Mouse (Mus musculus) small intestine, adult 2 months (tissue): ENCODE results near the gene Cxcl3. TPM values are rescaled to one million over a fixed set of nuclear protein-coding genes. Genes with fewer than 3 reads are reported as not detected.

Experiments used
- H3K27ac ChIP-seq: fragments of 200-500 bp; 2 replicates; pipeline ENCODE4 v1.5.1; 2012; ENCODE audit warnings: low read depth, low read length, control low read depth, inconsistent platforms; ENCODE audit not compliant: insufficient read depth
- H3K27me3 ChIP-seq: fragments of 200-500 bp; 2 replicates; pipeline ENCODE4 v1.6.1; 2012; ENCODE audit warnings: mild to moderate bottlenecking, moderate library complexity, low read length, inconsistent platforms; ENCODE audit not compliant: control insufficient read depth, insufficient read depth
- H3K36me3 ChIP-seq: fragments of 200-500 bp; 2 replicates; pipeline ENCODE4 v1.6.1; 2012; ENCODE audit warnings: mild to moderate bottlenecking, low read length, control low read depth, inconsistent platforms; ENCODE audit not compliant: control insufficient read depth, insufficient read depth
- H3K4me1 ChIP-seq: fragments of 200-500 bp; 2 replicates; pipeline ENCODE4 v1.6.1; 2012; ENCODE audit warnings: low read length, inconsistent platforms, mixed read lengths; ENCODE audit not compliant: control insufficient read depth, insufficient read depth, insufficient read length
- H3K4me3 ChIP-seq: fragments of 200-500 bp; 2 replicates; pipeline ENCODE4 v1.5.1; 2012; ENCODE audit warnings: low read depth, mild to moderate bottlenecking, control low read depth, inconsistent platforms, low read length, moderate library complexity
- CTCF ChIP-seq: fragments of 200-500 bp; IDR thresholded peaks from 2 replicates; pipeline ENCODE4 v1.5.1; 2012; ENCODE audit warnings: low read depth, mild to moderate bottlenecking, control low read depth, inconsistent platforms, low read length, moderate library complexity, mixed read lengths; ENCODE audit not compliant: insufficient replicate concordance, insufficient read length; ENCODE audit errors: extremely low read depth
- POLR2A ChIP-seq: fragments of 200-500 bp; IDR thresholded peaks from 2 replicates; pipeline ENCODE4 v1.6.1; 2012; ENCODE audit warnings: low read depth, mild to moderate bottlenecking, control low read depth, inconsistent platforms, low read length, moderate library complexity
- WGBS: fragments of 180-500 bp; shearing (Covaris S2); methylation state at CpG from one replicate; pipeline ENCODE4 v1.1.7; 2018; 5-methylcytosine and 5-hydroxymethylcytosine counted together
- polyA plus RNA-seq: library from polyadenylated mRNA; depleted of rRNA; stranded (reverse); fragments of >200 nt; gene quantifications from 2 replicates; pipeline ENCODE4 v1.2.3, GENCODE M21; 2012; rRNA removed

The Cxcl3 gene
- polyA plus RNA-seq, result 0.39 and 2.9 TPM in 2 replicates

GRCm38 (mm10) chr5:90785659-90786588 is at the start of gene Cxcl3:
Gene Cxcl3, plus strand, starts transcription at chr5:90786103.
- H3K4me1 ChIP-seq, result peaks cover 4% of the 10 kb centered on the region; the same call in 1 of the 2 replicates
- H3K4me3 ChIP-seq, result peak within 1 kb of the TSS; percentile 39
- WGBS, result 18% methylated on average over 26 of the region's 26 CpGs

GRCm38 (mm10) chr5:90742029-90742428 is 43.9 kb upstream of the Cxcl3 start:
- 45% methylated on average over 4 of the region's 4 CpGs for WGBS
- H3K4me1 ChIP-seq, result no peaks in the 10 kb centered on the region
- TF ChIP-seq POLR2A, result no peak
- TF ChIP-seq CTCF, result no peak

More at GRCm38 (mm10) chr5:90785659-90786588, at the start of gene Cxcl3:
- no peaks in the 10 kb centered on the region for H3K36me3 ChIP-seq
- no peak for TF ChIP-seq POLR2A
- peak; percentile 32; the same call in 1 of the 2 replicates for TF ChIP-seq CTCF
- no peak within 1 kb of the TSS for H3K27ac ChIP-seq
- H3K27me3 ChIP-seq, result no peaks in the 10 kb centered on the region; the same call in 1 of the 2 replicates

GRCm38 (mm10) chr5:90753934-90754333 is 32.0 kb upstream of the Cxcl3 start:
- peaks cover 2% of the 10 kb centered on the region; the same call in 1 of the 2 replicates for H3K4me1 ChIP-seq
- no peak for TF ChIP-seq POLR2A
- 93% methylated on average over 1 of the region's 1 CpGs for WGBS
- H3K4me3 ChIP-seq, result no peak overlapping the region
- no peak overlapping the region for H3K27ac ChIP-seq
- H3K27me3 ChIP-seq, result no peaks in the 10 kb centered on the region
- H3K36me3 ChIP-seq, result no peaks in the 10 kb centered on the region

More at GRCm38 (mm10) chr5:90742029-90742428, 43.9 kb upstream of the Cxcl3 start:
- Histone ChIP-seq H3K27me3 (no peaks in the 10 kb centered on the region), H3K27ac (no peak overlapping the region), H3K4me3 (no peak overlapping the region), H3K36me3 (no peaks in the 10 kb centered on the region)

GRCm38 (mm10) chr5:90758020-90758605 is 27.8 kb upstream of the Cxcl3 start:
- no peaks in the 10 kb centered on the region for H3K27me3 ChIP-seq
- peaks cover 8% of the 10 kb centered on the region for H3K4me1 ChIP-seq
- H3K4me3 ChIP-seq, result no peak overlapping the region
- H3K27ac ChIP-seq, result no peak overlapping the region
- 33% methylated on average over 5 of the region's 5 CpGs for WGBS
- TF ChIP-seq POLR2A, result no peak
- no peak for TF ChIP-seq CTCF
- no peaks in the 10 kb centered on the region for H3K36me3 ChIP-seq

GRCm38 (mm10) chr5:90759077-90760065 is 26.5 kb upstream of the Cxcl3 start, which contains the start of gene Cxcl5:
Gene Cxcl5, plus strand, starts transcription at chr5:90759360.
- H3K4me3 ChIP-seq, result peak within 1 kb of the TSS; percentile 47
- no peak for TF ChIP-seq POLR2A
- TF ChIP-seq CTCF, result no peak
- peaks cover 8% of the 10 kb centered on the region for H3K4me1 ChIP-seq
- H3K27me3 ChIP-seq, result no peaks in the 10 kb centered on the region
- no peak within 1 kb of the TSS for H3K27ac ChIP-seq
- WGBS, result 3% methylated on average over 32 of the region's 32 CpGs
- no peaks in the 10 kb centered on the region for H3K36me3 ChIP-seq

- Histone ChIP-seq H3K36me3 (no peaks in the 10 kb centered on the region), H3K4me1 (peaks cover 8% of the 10 kb centered on the region), H3K27ac (no peak overlapping the region), H3K27me3 (no peaks in the 10 kb centered on the region), H3K4me3 (no peak overlapping the region)
- 8% methylated on average over 4 of the region's 4 CpGs for WGBS
- TF ChIP-seq POLR2A (no peak), CTCF (no peak)
These were observed 25.6 kb upstream of the Cxcl3 start for GRCm38 (mm10) chr5:90760303-90760702.
